Mouse (Mus musculus) brain, adult 2 months (tissue): ENCODE results near the gene Tmprss9.
A peak's percentile ranks its signal among the peaks of the same experiment; 100 is the strongest.
"Not testable (repeated sequence)": the region's sequence is repeated elsewhere in the genome, so short reads cannot be mapped to it uniquely, and the experiment has no call there.

Experiments used
- DNase-seq: peaks from one replicate; pipeline ENCODE4 v3.0.0; 2011; ENCODE audit warnings: low read depth, low spot score

Tmprss9 gene

GRCm38 (mm10) chr10:80871581-80871980 is at the start of gene Tmprss9:
Gene Tmprss9 (plus strand): TSS chr10:80871848.
- no peak for DNase-seq

GRCm38 (mm10) chr10:80821991-80822390 is 49.7 kb upstream of the Tmprss9 start:
- DNase-seq = no peak

GRCm38 (mm10) chr10:80822528-80822927 is 49.1 kb upstream of the Tmprss9 start:
- no peak for DNase-seq

GRCm38 (mm10) chr10:80823316-80823715 is 48.3 kb upstream of the Tmprss9 start:
- DNase-seq = no peak

- no peak for DNase-seq
Observed at GRCm38 (mm10) chr10:80823847-80824643, 47.6 kb upstream of the Tmprss9 start.

DNA sequence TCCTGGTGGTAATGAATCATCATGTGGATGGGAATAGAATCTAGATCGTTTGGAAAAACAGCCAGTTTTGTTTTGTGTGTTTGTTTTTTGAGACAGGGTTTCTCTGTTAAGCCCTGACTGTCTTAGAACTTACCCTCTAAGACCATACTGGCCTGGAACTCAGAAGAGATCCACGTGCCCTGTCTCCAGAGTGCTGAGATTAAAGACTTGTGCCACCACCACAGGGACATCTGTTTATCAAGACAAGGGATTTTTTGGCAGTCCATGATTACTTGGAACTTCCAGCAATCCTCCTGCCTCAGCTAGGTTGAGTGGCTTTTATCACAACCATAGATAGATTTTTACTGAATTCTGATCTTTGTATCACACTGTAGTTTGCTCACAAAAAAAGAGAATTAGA is 46.8 kb upstream of the Tmprss9 start:
- DNase-seq = no peak

DNA sequence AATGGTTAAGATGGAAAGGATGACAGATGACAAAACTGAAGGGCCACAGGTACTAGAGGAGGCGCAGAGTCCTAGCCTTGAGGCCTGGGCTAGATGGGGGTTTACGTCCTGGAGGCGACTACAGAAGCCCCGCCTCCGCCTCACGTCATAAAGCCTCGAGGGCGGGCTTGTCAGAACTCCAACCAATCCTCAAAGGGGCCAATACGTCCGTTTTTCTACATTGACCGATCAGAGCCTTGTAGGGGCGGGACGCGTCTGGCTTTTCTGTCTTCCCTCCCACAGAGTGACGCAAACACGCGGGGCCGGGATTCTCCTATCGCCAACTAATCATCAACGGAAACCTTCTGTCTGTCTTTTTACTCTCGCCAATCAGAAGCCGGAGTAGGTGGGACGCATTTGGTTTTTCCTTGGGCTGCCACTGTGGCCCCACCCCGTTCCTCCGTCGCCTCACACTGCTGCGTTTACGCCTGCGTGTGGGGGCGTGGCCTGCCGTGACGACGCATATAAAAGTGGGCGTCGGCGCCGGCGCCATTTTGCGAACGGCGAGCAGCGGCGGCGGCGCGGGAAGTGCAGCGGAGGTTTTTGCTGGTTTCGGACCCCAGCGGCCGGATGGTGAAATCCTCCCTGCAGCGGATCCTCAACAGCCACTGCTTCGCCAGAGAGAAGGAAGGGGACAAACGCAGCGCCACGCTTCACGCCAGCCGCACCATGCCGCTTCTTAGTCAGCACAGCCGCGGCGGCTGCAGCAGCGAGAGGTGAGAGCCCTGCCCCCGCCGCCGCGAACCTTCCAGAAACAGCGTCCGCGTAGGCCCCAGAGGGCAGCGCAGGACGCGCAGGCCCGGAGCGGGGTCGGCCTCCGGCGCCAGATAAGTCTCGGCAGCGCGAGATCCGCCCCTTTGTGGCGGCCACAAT is 45.2 kb upstream of the Tmprss9 start, which contains the start of gene Oaz1:
Gene Oaz1 (plus strand): TSS at position 506 of the 912 bp plus-strand sequence.
- DNase-seq = peak; percentile 100

DNA sequence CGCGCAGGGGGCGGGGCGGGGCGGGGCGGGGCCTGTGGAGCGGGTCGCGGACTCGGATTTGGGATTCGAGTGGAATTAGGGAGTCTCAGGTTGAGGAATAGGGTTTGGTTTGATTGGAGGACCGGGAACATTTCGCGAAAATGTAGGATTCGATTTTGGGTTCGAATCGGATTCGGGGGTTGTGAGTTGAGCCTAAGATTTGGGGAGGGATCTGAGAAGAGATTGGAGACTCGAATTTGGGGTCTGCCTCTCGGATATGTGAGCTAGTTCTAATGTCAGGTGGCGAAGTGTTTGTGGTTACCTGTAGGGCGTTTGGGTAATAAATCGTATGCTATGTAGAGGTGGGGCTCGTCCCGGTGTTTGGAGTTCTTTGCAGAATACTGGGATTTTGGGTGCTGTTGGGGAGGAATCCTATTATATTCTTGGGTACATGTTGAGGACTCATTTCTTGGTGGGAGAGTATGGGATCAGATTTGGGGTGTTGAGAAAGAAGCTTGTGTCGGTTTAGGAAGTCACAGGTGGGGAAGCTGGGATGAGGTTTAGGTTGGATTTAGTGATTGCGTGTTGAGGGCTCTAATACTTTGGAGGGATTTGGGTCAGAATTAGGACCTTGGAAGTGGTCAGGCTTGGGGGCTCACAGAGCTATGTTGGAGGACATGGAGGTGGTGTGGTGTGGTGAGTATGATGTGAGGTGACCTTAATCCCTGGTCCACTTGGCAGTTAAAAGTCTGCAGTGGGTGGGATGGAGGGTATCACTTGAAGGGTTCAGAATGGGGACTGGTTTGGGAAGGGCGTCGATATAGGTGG is 44.4 kb upstream of the Tmprss9 start:
- no peak for DNase-seq

DNA sequence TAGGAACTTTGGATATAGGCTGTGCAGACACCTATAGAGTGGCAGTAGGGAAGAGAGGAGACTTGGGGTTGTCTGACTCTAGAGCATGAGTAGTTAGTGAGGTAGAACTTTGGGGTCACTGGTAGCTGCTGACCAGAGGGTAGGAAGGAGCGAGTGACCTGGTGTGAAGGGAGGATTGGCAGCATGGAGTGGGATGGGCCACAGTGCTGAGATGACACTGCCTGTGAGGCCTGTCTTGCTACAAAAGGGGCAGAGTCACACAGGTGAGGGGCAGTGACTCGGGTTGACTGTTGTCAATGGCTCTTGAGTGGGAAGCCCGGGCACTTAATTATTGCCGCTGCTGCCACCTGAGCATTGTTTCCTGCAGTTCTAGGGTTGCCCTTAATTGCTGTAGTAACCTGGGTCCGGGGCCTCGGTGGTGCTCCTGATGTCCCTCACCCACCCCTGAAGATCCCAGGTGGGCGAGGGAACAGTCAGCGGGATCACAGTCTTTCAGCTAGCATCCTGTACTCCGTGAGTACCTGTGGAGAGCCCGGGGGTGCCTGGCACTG is 43.7 kb upstream of the Tmprss9 start:
- DNase-seq = no peak

- DNase-seq = not testable (repeated sequence)
Observed at GRCm38 (mm10) chr10:80828587-80828986, 43.1 kb upstream of the Tmprss9 start.

- DNase-seq = no peak
Observed at GRCm38 (mm10) chr10:80829359-80830278, 42.0 kb upstream of the Tmprss9 start.

GRCm38 (mm10) chr10:80831136-80831535 is 40.5 kb upstream of the Tmprss9 start:
- DNase-seq = no peak

GRCm38 (mm10) chr10:80832818-80833217 is 38.8 kb upstream of the Tmprss9 start:
- no peak for DNase-seq

- DNase-seq = no peak
Observed at GRCm38 (mm10) chr10:80835617-80836016, 36.0 kb upstream of the Tmprss9 start.

DNA sequence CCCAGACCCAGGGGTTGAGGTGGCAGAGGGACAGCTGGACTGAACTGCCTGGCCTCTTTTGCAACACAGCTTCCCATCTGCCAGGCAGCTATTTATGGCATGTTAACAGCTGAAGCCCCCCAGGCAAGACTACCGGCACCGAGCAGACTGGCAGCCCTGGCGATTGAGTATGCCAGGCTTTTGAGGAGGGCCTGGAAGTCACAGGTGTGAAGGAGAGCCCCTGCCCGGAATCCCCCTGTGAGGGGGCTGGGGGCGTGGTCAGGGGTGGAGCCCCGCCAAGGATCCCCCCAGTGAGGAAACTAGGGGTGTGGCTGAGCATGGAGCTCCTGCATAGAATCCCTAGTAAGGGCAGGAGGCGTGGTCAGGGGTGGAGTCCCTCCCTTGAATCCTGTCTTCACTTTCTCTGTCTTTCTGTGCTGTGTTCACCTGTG is 34.7 kb upstream of the Tmprss9 start:
- peak; percentile 77 for DNase-seq

DNA sequence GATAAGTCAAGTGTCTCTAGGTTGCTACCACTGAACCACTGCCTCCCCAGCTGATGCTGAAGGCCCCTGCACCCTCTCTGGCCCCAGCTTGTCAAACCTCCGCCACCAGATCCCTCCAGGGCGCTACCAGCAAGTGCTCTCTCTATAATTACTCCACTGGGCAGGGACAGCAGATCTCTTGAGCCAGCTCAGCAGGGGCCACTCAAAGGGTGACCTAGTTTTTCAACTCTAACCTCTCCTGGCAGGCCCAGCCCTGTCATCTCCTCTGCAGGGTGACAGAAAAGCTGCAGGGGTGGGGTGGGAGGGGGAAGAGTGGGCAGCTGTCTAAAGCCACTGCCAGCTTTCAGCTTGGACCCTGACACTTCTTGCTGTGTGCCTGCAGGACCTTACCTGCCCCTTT is 33.8 kb upstream of the Tmprss9 start:
- peak; percentile 84 for DNase-seq

DNA sequence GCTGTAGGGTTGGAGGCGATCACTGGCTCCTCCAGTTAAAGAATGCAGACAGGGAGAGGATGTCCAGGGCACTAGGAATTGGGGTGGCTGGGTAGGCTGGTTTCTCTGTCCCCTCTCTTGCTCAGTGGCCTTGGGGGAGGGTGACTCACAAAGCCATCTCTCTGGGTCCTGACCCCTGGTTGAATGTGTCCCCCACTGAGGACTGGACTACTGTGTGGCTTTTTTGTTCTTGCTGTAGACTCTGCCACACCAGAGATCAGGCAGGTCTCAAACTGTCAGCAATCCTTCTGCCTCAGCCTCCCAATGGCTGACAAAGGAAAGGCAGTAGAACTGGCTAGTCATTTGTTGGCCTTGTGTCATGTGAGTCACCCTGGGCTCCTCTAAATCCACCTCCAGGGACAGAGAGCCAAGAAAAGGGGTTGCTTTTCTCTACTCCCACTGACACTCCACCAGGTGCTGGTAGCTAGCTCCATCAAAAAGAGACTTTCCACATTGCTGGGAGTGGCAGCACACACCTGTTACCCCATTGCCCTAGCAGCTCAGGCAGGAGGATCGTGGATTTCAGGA is 33.2 kb upstream of the Tmprss9 start:
- peak; percentile 72 for DNase-seq

DNA sequence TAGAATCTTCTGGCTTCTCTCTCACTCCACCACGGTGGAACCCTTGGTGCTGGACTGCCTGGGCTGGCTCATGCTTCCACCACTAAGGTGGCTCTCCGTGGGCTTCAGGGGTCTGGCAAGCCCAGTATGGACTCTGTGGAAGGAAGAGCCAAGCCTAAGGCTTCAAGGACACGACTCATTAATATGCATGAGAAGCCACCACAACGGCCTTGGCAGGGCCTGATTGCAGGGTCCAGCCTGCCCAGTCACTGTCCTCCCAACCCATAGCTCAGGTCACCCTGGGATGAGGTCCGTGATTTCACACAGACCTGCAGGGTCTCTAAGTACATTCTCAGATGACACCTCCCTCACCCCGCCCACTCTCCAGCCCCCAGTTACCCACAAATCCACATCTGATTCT is 31.8 kb upstream of the Tmprss9 start:
- no peak for DNase-seq

- DNase-seq = no peak
Observed at GRCm38 (mm10) chr10:80841685-80842084, 30.0 kb upstream of the Tmprss9 start.

- DNase-seq = peak; percentile 76
Observed at GRCm38 (mm10) chr10:80842334-80842733, 29.3 kb upstream of the Tmprss9 start.
